7 mouse cellular contexts compared by ENCODE assay signal in the genomic region with DNA sequence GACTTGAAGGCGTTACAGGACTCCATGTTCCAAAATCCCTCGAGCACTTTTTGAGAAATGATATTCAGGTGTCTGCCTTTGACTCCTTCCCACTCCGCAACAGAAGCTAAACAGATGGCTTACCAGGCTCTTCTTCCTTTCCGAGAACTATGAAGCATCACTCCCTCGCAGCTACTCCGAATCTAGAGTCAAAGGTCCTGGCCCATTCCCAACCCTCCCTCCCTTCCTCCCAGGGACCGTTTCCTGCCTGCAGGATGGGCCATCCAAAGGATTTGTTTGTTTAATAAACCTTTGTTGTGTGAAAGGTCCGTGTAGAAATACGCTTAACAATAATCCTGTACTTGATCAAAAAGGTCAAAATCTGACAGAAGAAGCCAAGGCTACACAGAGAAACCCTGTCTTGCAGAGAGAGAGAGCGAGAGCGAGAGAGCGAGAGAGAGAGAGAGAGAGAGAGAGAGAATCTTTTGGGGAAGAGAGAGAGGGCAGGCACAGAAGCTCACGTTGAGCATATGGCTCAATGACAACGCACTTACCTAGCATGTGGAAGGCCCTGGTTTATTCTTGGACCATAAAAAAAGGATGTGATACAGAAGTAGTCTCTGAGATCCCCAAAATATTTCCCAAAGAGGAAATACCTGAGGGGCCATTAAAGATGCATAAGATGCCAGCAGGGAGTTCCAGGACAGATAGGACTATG. TPM values are rescaled to one million over a fixed set of nuclear protein-coding genes. Genes with fewer than 3 reads are reported as not detected.
DNase-seq lines count a peak whose midpoint lies in the region; ATAC-seq and TF ChIP-seq lines count a peak whose summit lies in the region.

A gene (minus strand): TSS at position 149 of the 697 bp plus-strand sequence.

- H3K27me3 ChIP-seq in limb, embryonic 15.5 days: no peaks in the 10 kb centered on the region

- no peak for TF ChIP-seq CTCF in left cerebral cortex, adult 2 months (IDR thresholded peaks at IDR 0.05)
- TF ChIP-seq CTCF in brain, embryonic 14.5 days (IDR thresholded peaks at IDR 0.05; ENCODE audit: borderline replicate concordance, extremely low read depth, insufficient read depth, insufficient read length): no peak

- peak within 1 kb of the TSS; percentile 99 for H3K27ac ChIP-seq in left cerebral cortex, adult 2 months
- H3K27ac ChIP-seq in limb, embryonic 15.5 days: peak within 1 kb of the TSS; percentile 89

- H3K9ac ChIP-seq in limb, embryonic 15.5 days: peak within 1 kb of the TSS; percentile 71

- no peak for DNase-seq in left cerebral cortex, adult 2 months (ENCODE audit: extremely low spot score in 1 of 2, low spot score in 2 of 2)
- no peak for DNase-seq in left cerebral cortex, adult 11 months (ENCODE audit: low spot score)
- no peak for DNase-seq in brain, embryonic 14.5 days (ENCODE audit: low read depth)
- DNase-seq in heart, postnatal 10 days: no peak
- DNase-seq in ovary, postnatal 10 days (ENCODE audit: low spot score): no peak
- DNase-seq in right cerebral cortex, postnatal 36 days (ENCODE audit: low spot score in 2 of 2): no peak

- 18% methylated on average over 14 of the region's 14 CpGs for WGBS in limb, embryonic 15.5 days

- H3K36me3 ChIP-seq in limb, embryonic 15.5 days: peaks cover 27% of the 10 kb centered on the region

- no peak for TF ChIP-seq POLR2A in brain, embryonic 14.5 days (IDR thresholded peaks at IDR 0.05; ENCODE audit: borderline replicate concordance, extremely low read depth, insufficient read depth, insufficient read length, poor library complexity, severe bottlenecking)

- H3K4me1 ChIP-seq in limb, embryonic 15.5 days: peaks cover 40% of the 10 kb centered on the region

- H3K4me2 ChIP-seq in limb, embryonic 15.5 days: peak within 1 kb of the TSS; percentile 97

- H3K4me3 ChIP-seq in left cerebral cortex, adult 2 months: peak within 1 kb of the TSS; percentile 63
- H3K4me3 ChIP-seq in limb, embryonic 15.5 days: peak within 1 kb of the TSS; percentile 73

- no peak for ATAC-seq in limb, embryonic 15.5 days (ENCODE audit: insufficient number of reproducible peaks, low FRiP score, low TSS enrichment, low read depth)

- intact Hi-C loops in left cerebral cortex, adult 2 months (cut with DNase I): loop anchor here (2.0 kb wide), 2 partner anchors 31 to 33 kb away; a partner anchor contains a TSS
- intact Hi-C loops in heart, postnatal 10 days (cut with DNase I): loop anchor here (1.0 kb wide), 1 partner anchor 30 kb away; a partner anchor contains a TSS

- H3K9me3 ChIP-seq in limb, embryonic 15.5 days: no peaks in the 10 kb centered on the region

RNA-seq across cellular contexts. Expression of the gene that starts here (rescaled TPM):
- 10 to 100 TPM; 29.5 to 30.6 TPM for total RNA-seq in left cerebral cortex, adult 2 months (2021)
- 9.6 and 12.1 TPM in 2 replicates for polyA plus RNA-seq in brain, embryonic 14.5 days (2012; rRNA removed)
- 10 to 100 TPM; 12.5 to 14.5 TPM for total RNA-seq in heart, postnatal 10 days (2021)
- polyA plus RNA-seq in limb, embryonic 15.5 days (2015; fragmentation: Nextera tagmentation; extraction: Ambion mirVana): 6.6 and 6.9 TPM in 2 replicates
